Mouse (Mus musculus): ENCODE measurements at regions not wholly inside any gene's neighbourhood (a gene's known extent, or its start where the extent isn't known, plus 50 kb on each side); places are given as distances from the start of the nearest gene placed in this dataset.

- Histone ChIP-seq H3K4me1 (ENCODE audit: control insufficient read depth, insufficient read depth) (no peaks in the 10 kb centered on the region), H3K9me3 (replicated peaks; ENCODE audit: control insufficient read depth, low read length) (no peaks in the 10 kb centered on the region), H3K9ac (replicated peaks; ENCODE audit: low read depth, low read length) (no peak overlapping the region), H3K27me3 (ENCODE audit: control insufficient read depth, insufficient read depth, low read length) (no peaks in the 10 kb centered on the region), H3K4me2 (ENCODE audit: low read depth, low read length) (no peak overlapping the region), H3K27ac (ENCODE audit: low read depth) (no peak overlapping the region), H3K4me3 (ENCODE audit: low read depth, low read length) (no peak overlapping the region), H3K36me3 (replicated peaks; ENCODE audit: control insufficient read depth, insufficient read depth, low read length) (no peaks in the 10 kb centered on the region)
- WGBS = 61% methylated on average over 5 of the region's 5 CpGs
- DNase-seq (ENCODE audit: low spot score) = no peak
- ATAC-seq (ENCODE audit: insufficient read depth, low read depth) = no peak
- TF ChIP-seq CTCF (IDR thresholded peaks at IDR 0.05; ENCODE audit: low read depth) (no peak), EP300 (IDR thresholded peaks at IDR 0.05; ENCODE audit: low read depth) (no peak)
Observed at GRCm38 (mm10) chr3:105280971-105281370, 171.2 kb upstream of the Kcnd3 start.

GRCm38 (mm10) chr3:105281686-105282085 is 170.4 kb upstream of the Kcnd3 start:
- no peak for ATAC-seq (ENCODE audit: insufficient read depth, low read depth)
- WGBS = 81% methylated on average over 3 of the region's 3 CpGs

GRCm38 (mm10) chr3:105298273-105298672 is 153.9 kb upstream of the Kcnd3 start:
- H3K27ac ChIP-seq (ENCODE audit: low read depth) = no peak overlapping the region
- 53% methylated on average over 3 of the region's 3 CpGs for WGBS
- ATAC-seq (ENCODE audit: insufficient read depth, low read depth) = no peak

More at GRCm38 (mm10) chr3:105281686-105282085, 170.4 kb upstream of the Kcnd3 start:
- no peak for DNase-seq (ENCODE audit: low spot score)
- Histone ChIP-seq H3K36me3 (replicated peaks; ENCODE audit: control insufficient read depth, insufficient read depth, low read length) (no peaks in the 10 kb centered on the region), H3K27ac (ENCODE audit: low read depth) (no peak overlapping the region), H3K27me3 (ENCODE audit: control insufficient read depth, insufficient read depth, low read length) (no peaks in the 10 kb centered on the region), H3K4me2 (ENCODE audit: low read depth, low read length) (no peak overlapping the region), H3K9ac (replicated peaks; ENCODE audit: low read depth, low read length) (no peak overlapping the region), H3K4me1 (ENCODE audit: control insufficient read depth, insufficient read depth) (no peaks in the 10 kb centered on the region), H3K9me3 (replicated peaks; ENCODE audit: control insufficient read depth, low read length) (no peaks in the 10 kb centered on the region), H3K4me3 (ENCODE audit: low read depth, low read length) (no peak overlapping the region)
- no peak for TF ChIP-seq EP300 (IDR thresholded peaks at IDR 0.05; ENCODE audit: low read depth)
- TF ChIP-seq CTCF (IDR thresholded peaks at IDR 0.05; ENCODE audit: low read depth) = no peak

GRCm38 (mm10) chr3:105300693-105301548 is 151.2 kb upstream of the Kcnd3 start:
- no peak overlapping the region for H3K4me3 ChIP-seq (ENCODE audit: low read depth, low read length)
- H3K36me3 ChIP-seq (replicated peaks; ENCODE audit: control insufficient read depth, insufficient read depth, low read length) = no peaks in the 10 kb centered on the region
- ATAC-seq (ENCODE audit: insufficient read depth, low read depth) (no peak), DNase-seq (ENCODE audit: low spot score) (no peak)
- H3K9me3 ChIP-seq (replicated peaks; ENCODE audit: control insufficient read depth, low read length) = no peaks in the 10 kb centered on the region
- peaks cover 9% of the 10 kb centered on the region; the same call in 1 of the 2 replicates for H3K4me1 ChIP-seq (ENCODE audit: control insufficient read depth, insufficient read depth)
- H3K27me3 ChIP-seq (ENCODE audit: control insufficient read depth, insufficient read depth, low read length) = no peaks in the 10 kb centered on the region
- H3K27ac ChIP-seq (ENCODE audit: low read depth) = no peak overlapping the region
- H3K4me2 ChIP-seq (ENCODE audit: low read depth, low read length) = no peak overlapping the region
- TF ChIP-seq CTCF (IDR thresholded peaks at IDR 0.05; ENCODE audit: low read depth) (no peak), EP300 (IDR thresholded peaks at IDR 0.05; ENCODE audit: low read depth) (no peak)
- H3K9ac ChIP-seq (replicated peaks; ENCODE audit: low read depth, low read length) = no peak overlapping the region
- WGBS = 51% methylated on average over 7 of the region's 7 CpGs

More at GRCm38 (mm10) chr3:105298273-105298672, 153.9 kb upstream of the Kcnd3 start:
- Histone ChIP-seq H3K4me2 (ENCODE audit: low read depth, low read length) (no peak overlapping the region), H3K9ac (replicated peaks; ENCODE audit: low read depth, low read length) (no peak overlapping the region), H3K36me3 (replicated peaks; ENCODE audit: control insufficient read depth, insufficient read depth, low read length) (no peaks in the 10 kb centered on the region), H3K4me3 (ENCODE audit: low read depth, low read length) (no peak overlapping the region), H3K4me1 (ENCODE audit: control insufficient read depth, insufficient read depth) (peaks cover 9% of the 10 kb centered on the region; the same call in 1 of the 2 replicates), H3K9me3 (replicated peaks; ENCODE audit: control insufficient read depth, low read length) (no peaks in the 10 kb centered on the region), H3K27me3 (ENCODE audit: control insufficient read depth, insufficient read depth, low read length) (no peaks in the 10 kb centered on the region)
- TF ChIP-seq CTCF (IDR thresholded peaks at IDR 0.05; ENCODE audit: low read depth) (no peak), EP300 (IDR thresholded peaks at IDR 0.05; ENCODE audit: low read depth) (no peak)
- DNase-seq (ENCODE audit: low spot score) = peak; percentile 32

GRCm38 (mm10) chr3:105307676-105308075 is 144.5 kb upstream of the Kcnd3 start:
- DNase-seq (ENCODE audit: low spot score) = no peak
- no peak for ATAC-seq (ENCODE audit: insufficient read depth, low read depth)
- H3K36me3 ChIP-seq (replicated peaks; ENCODE audit: control insufficient read depth, insufficient read depth, low read length) = no peaks in the 10 kb centered on the region
- H3K9ac ChIP-seq (replicated peaks; ENCODE audit: low read depth, low read length) = no peak overlapping the region
- no peak overlapping the region for H3K4me3 ChIP-seq (ENCODE audit: low read depth, low read length)
- no peaks in the 10 kb centered on the region for H3K4me1 ChIP-seq (ENCODE audit: control insufficient read depth, insufficient read depth)
- H3K27me3 ChIP-seq (ENCODE audit: control insufficient read depth, insufficient read depth, low read length) = no peaks in the 10 kb centered on the region
- no peak for TF ChIP-seq EP300 (IDR thresholded peaks at IDR 0.05; ENCODE audit: low read depth)
- TF ChIP-seq CTCF (IDR thresholded peaks at IDR 0.05; ENCODE audit: low read depth) = no peak
- WGBS = 36% methylated on average over 2 of the region's 2 CpGs
- H3K9me3 ChIP-seq (replicated peaks; ENCODE audit: control insufficient read depth, low read length) = no peaks in the 10 kb centered on the region
- no peak overlapping the region for H3K4me2 ChIP-seq (ENCODE audit: low read depth, low read length)
- no peak overlapping the region for H3K27ac ChIP-seq (ENCODE audit: low read depth)

All from heart, postnatal 0 days (tissue).